Mouse (Mus musculus) embryonic facial prominence, embryonic 14.5 days (tissue): ENCODE measurements around the gene Tufm. TPM values are rescaled to one million over a fixed set of nuclear protein-coding genes. Genes with fewer than 3 reads are reported as not detected.

Source experiments
- ATAC-seq: fragments of 200-750 bp; cut with Nextera tagmentation; 2 replicates; pipeline ENCODE4 v1.8.0; 2017; ENCODE audit warnings: low read depth, moderate number of reproducible peaks, moderate TSS enrichment
- DNase-seq: peaks from one replicate; pipeline ENCODE4 v3.0.0-alpha.2; 2015; ENCODE audit warnings: low spot score
- H3K27ac ChIP-seq: fragments of 300-500 bp; sonication (generic); replicated peaks from 2 replicates; pipeline ENCODE4 v1.5.1; 2014; ENCODE audit warnings: low read depth, mild to moderate bottlenecking, low read length, moderate library complexity
- H3K27me3 ChIP-seq: fragments of 300-500 bp; sonication (generic); replicated peaks from 2 replicates; pipeline ENCODE4 v1.6.1; 2014; ENCODE audit warnings: low read length; ENCODE audit not compliant: control insufficient read depth, insufficient read depth
- H3K36me3 ChIP-seq: fragments of 300-500 bp; sonication (generic); 2 replicates; pipeline ENCODE4 v1.6.1; 2014; ENCODE audit warnings: low read length, mixed read lengths; ENCODE audit not compliant: control insufficient read depth, insufficient read depth
- H3K4me1 ChIP-seq: fragments of 300-500 bp; sonication (generic); 2 replicates; pipeline ENCODE4 v1.6.1; 2014; ENCODE audit warnings: antibody characterized with exemption, low read length; ENCODE audit not compliant: control insufficient read depth, insufficient read depth
- H3K4me2 ChIP-seq: fragments of 300-500 bp; sonication (generic); 2 replicates; pipeline ENCODE4 v1.6.1; 2014; ENCODE audit warnings: low read depth, mild to moderate bottlenecking, low read length, moderate library complexity, mixed read lengths
- H3K4me3 ChIP-seq: fragments of 300-500 bp; sonication (generic); 2 replicates; pipeline ENCODE4 v1.5.1; 2014; ENCODE audit warnings: low read depth, mild to moderate bottlenecking, low read length
- H3K9ac ChIP-seq: fragments of 300-500 bp; sonication (generic); 2 replicates; pipeline ENCODE4 v1.6.1; 2014; ENCODE audit warnings: low read depth, mild to moderate bottlenecking, low read length, moderate library complexity, mixed read lengths
- H3K9me3 ChIP-seq: fragments of 300-500 bp; sonication (generic); 2 replicates; pipeline ENCODE4 v1.6.1; 2016; ENCODE audit warnings: low read length; ENCODE audit not compliant: control insufficient read depth
- WGBS: fragments of 180-500 bp; shearing (Covaris S2); extraction: QIAGEN DNeasy Blood & Tissue Kit; methylation state at CpG from one replicate; pipeline ENCODE4 v1.1.7; 2014; 5-methylcytosine and 5-hydroxymethylcytosine counted together
- polyA plus RNA-seq: library from polyadenylated mRNA; unstranded; fragments of >200 nt; fragmentation: Nextera tagmentation; extraction: Ambion mirVana; gene quantifications from 2 replicates; pipeline ENCODE4 v1.2.1, GENCODE M21; 2014

Tufm gene
- polyA plus RNA-seq, 1 experiment from 2014 or later: 127 TPM

DNA sequence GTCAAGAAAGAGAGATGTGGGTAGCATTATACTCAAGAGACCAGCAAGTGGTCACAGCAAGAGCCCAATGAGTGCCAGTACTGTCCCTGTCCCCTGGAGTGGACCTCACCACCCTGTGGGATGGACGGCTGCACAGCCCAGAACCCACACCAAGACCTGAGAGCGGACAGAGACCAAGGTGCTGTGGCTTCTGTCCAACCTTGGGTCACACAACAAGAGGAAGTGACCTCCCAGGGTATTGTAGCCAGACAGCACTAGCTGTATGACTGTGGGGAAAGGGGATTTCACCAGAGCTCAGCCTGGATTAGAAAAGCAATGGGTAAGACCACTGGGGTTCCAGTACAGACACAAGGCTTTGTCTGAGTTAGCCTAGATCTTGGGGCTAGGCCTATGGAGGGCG, 34.9 kb upstream of the Tufm start:
- Histone ChIP-seq H3K27me3 (no peaks in the 10 kb centered on the region), H3K4me1 (no peaks in the 10 kb centered on the region), H3K9ac (no peak overlapping the region), H3K9me3 (no peaks in the 10 kb centered on the region), H3K36me3 (peaks cover 8% of the 10 kb centered on the region; the same call in 1 of the 2 replicates), H3K4me2 (no peak overlapping the region), H3K27ac (no peak overlapping the region), H3K4me3 (no peak overlapping the region)
- ATAC-seq: no peak
- no peak for DNase-seq
- WGBS: 94% methylated on average over 3 of the region's 3 CpGs

DNA sequence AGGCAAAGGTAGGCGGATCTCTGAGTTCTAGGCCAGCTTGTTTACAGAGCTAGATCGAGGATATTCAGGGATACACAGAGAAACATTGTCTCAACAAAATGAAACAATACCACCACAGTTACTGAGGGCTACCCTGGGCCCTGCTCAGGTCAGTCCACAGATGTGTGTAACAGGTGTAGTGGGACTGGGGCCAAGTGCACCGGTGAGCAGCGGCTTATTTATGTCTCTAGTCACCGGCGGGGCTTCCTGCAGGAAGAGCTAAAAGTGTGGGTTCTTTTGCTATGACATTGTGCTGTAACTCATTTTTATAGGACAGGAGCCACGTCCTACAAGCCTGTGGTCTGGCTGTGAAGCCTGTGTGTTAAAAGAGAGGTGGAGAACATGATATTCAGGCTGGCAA, 33.3 kb upstream of the Tufm start:
- H3K4me2 ChIP-seq: no peak overlapping the region
- no peaks in the 10 kb centered on the region for H3K4me1 ChIP-seq
- no peak for ATAC-seq
- 66% methylated on average over 7 of the region's 7 CpGs for WGBS
- H3K36me3 ChIP-seq: no peaks in the 10 kb centered on the region
- H3K9me3 ChIP-seq: no peaks in the 10 kb centered on the region
- H3K27ac ChIP-seq: no peak overlapping the region
- 0 out of 2 replicates have a peak overlapping the region, but pooled peaks have one; percentile 5 for H3K9ac ChIP-seq
- DNase-seq: no peak
- H3K27me3 ChIP-seq: no peaks in the 10 kb centered on the region
- no peak overlapping the region for H3K4me3 ChIP-seq

DNA sequence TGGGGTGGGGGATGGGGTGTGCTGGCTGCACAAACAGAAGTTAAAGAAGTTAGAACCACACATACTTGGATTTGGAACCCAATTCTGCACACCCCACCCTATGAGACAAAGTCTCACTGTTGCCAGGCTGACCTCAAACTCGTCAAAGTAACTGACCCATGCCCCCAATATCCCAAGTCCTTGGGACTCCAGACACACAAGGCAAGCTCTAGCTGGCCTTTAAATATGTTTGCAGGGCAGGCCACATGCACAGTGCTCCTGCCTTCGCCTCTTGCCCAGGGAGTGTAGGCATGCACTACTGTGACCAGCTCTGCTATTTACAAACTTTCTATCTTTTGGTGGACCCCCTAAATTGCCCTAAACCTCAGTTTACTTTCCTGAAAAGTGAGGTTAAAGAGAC, 31.9 kb upstream of the Tufm start:
- no peaks in the 10 kb centered on the region for H3K9me3 ChIP-seq
- no peaks in the 10 kb centered on the region for H3K4me1 ChIP-seq
- no peak overlapping the region for H3K4me3 ChIP-seq
- WGBS: 64% methylated on average over 2 of the region's 2 CpGs
- no peaks in the 10 kb centered on the region for H3K27me3 ChIP-seq
- H3K27ac ChIP-seq: no peak overlapping the region
- H3K4me2 ChIP-seq: no peak overlapping the region
- ATAC-seq (no peak), DNase-seq (no peak)
- H3K36me3 ChIP-seq: no peaks in the 10 kb centered on the region
- no peak overlapping the region for H3K9ac ChIP-seq

DNA sequence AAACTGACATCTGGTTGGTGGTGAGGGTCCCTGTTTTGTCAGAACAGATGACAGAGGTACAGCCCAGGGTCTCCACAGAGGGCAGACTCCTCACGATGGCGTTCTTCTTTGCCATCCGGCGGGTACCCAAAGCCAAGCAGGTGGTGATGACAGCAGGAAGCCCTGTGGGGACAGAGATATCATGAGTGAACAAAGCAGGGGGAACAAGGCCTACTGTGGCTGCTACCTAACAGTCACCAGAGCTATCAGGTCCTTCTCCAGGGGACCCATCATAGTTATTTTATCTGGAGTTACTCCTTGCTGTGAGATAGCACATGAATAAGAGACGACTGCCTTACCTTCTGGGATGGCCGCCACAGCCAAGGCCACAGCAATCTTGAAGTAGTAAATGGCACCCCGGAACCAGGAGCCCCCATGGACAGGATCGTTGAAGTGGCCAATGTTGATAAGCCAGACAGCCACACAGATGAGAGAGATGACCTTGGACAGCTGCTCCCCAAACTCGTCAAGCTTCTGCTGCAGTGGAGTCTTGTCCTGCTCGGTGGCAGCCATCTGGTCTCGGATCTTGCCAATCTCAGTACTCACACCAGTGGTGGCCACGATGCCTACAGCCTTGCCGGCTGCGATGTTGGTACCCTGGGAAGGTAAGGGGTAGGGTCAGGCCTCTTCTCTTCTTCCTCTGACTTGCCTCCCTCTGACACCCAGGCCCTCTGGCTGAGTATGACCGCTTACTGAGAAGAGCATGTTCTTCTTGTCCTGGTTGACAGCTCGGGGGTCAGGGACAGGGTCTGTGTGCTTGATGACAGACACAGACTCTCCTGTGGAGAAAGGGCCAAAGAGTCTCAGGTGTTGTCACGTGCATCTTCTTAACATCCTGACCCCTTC, 30.5 kb upstream of the Tufm start:
- no peaks in the 10 kb centered on the region for H3K27me3 ChIP-seq
- H3K4me3 ChIP-seq: no peak overlapping the region
- WGBS: 86% methylated on average over 17 of the region's 17 CpGs
- H3K27ac ChIP-seq: no peak overlapping the region
- no peaks in the 10 kb centered on the region for H3K4me1 ChIP-seq
- H3K36me3 ChIP-seq: no peaks in the 10 kb centered on the region
- no peaks in the 10 kb centered on the region for H3K9me3 ChIP-seq
- DNase-seq (no peak), ATAC-seq (no peak)
- no peak overlapping the region for H3K9ac ChIP-seq
- no peak overlapping the region for H3K4me2 ChIP-seq

DNA sequence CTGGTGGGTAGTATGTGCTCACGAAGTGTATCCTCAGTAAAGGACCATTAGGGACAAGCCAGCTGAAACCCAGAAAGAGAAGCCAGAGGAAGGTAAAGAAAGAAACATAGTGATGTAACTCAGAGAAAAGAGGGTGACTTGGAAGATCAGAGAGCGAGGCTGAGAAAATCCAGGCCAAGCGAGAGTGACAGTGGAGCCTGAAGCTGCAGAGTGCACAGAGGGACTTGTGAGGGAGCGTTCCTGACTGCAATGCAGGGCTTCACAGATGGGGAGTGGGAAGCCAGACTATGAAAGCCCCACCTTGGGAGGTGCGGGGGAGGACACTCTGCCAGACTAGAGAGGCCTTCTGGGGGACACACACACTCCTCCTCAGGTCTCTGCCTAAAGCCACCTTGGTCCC, 28.9 kb upstream of the Tufm start:
- DNase-seq: no peak
- no peak overlapping the region for H3K4me2 ChIP-seq
- no peaks in the 10 kb centered on the region for H3K27me3 ChIP-seq
- H3K4me3 ChIP-seq: no peak overlapping the region
- no peaks in the 10 kb centered on the region for H3K4me1 ChIP-seq
- H3K27ac ChIP-seq: no peak overlapping the region
- H3K36me3 ChIP-seq: no peaks in the 10 kb centered on the region
- no peak overlapping the region for H3K9ac ChIP-seq
- WGBS: 76% methylated on average over 5 of the region's 5 CpGs
- H3K9me3 ChIP-seq: no peaks in the 10 kb centered on the region
- no peak for ATAC-seq

DNA sequence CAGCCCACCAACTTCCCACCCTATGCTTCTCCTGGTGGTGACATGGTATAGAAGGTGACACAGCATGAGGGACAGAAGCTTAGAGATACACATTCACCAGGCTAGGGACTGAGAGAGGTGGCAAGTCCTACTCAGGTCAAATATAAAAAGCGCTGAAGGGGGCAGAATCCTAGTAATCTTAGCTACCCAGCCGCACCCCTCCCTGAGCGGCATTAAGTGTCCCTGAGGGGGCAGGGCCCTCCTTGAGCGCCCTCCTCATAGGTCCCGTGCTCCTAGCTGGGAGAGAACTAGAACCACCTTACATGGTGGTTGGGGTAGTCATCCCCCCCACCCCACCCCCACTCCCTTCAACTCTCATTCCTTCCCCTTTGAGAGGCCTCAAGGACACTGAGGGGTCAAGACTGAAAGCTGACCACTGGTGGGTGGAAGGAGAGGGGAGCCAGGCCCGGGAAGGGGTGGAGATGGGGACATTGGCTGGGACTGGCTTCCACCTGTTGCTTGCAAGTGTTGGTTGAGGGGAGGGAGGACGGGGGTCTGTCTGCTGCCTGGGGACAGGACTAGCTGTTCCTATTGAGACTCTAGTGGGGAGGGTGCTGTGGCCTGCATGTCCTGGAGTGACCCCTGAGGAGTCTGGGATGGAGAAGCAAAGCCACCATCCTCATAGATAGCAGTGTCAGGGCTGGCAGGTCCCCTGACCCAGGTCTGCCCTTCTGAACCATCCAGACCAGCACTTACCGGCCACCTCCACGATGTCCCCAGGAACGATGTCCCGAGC, 28.1 kb upstream of the Tufm start:
- 71% methylated on average over 8 of the region's 11 CpGs for WGBS
- Histone ChIP-seq H3K9me3 (no peaks in the 10 kb centered on the region), H3K9ac (no peak overlapping the region), H3K36me3 (no peaks in the 10 kb centered on the region), H3K4me1 (peaks cover 4% of the 10 kb centered on the region; the same call in 1 of the 2 replicates), H3K27me3 (no peaks in the 10 kb centered on the region), H3K27ac (no peak overlapping the region), H3K4me3 (no peak overlapping the region), H3K4me2 (no peak overlapping the region)
- ATAC-seq (no peak), DNase-seq (no peak)

DNA sequence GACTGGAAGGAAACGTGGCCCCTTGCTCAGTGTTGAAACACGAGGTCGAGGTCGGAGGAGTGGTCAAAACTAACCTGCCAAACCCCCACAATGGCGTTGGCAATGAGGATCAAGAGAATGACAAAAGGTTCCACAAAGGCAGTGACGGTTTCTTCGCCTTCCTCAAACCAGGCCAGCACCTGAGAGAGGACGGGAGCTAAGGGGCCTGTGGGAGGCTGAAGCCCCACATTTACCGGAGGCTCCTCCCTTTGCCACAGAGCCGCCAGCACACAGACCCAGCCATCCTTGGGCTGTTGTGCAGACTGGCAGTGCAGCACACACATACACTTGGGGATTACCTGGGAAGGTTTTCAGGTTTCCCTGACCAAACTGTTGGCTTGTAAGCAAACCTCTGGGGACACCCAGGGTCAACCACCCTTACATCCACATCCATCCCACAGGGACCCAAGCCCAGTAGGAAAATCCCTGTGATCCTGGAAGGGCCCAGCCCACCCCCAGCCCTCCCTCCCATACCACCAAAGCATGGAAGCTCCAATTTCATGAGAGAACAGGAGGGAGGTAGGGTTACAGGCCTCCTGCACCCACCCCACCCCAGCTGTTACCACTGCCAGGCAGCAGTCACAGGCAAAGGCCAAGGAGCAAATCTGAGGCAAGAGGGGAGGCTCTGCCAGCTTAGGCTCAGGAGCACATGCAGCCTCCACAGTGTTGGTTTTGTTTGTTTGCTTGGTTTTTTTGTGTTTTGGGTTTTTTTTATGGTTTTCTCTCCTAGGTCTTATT, 26.4 kb upstream of the Tufm start:
- ATAC-seq (peak; percentile 56), DNase-seq (peak; percentile 65)
- Histone ChIP-seq H3K27ac (no peak overlapping the region; the same call in 1 of the 2 replicates), H3K9me3 (no peaks in the 10 kb centered on the region), H3K9ac (no peak overlapping the region), H3K4me1 (peaks cover 7% of the 10 kb centered on the region), H3K27me3 (no peaks in the 10 kb centered on the region), H3K36me3 (no peaks in the 10 kb centered on the region), H3K4me2 (no peak overlapping the region; the same call in 1 of the 2 replicates), H3K4me3 (no peak overlapping the region)
- 42% methylated on average over 10 of the region's 10 CpGs for WGBS

DNA sequence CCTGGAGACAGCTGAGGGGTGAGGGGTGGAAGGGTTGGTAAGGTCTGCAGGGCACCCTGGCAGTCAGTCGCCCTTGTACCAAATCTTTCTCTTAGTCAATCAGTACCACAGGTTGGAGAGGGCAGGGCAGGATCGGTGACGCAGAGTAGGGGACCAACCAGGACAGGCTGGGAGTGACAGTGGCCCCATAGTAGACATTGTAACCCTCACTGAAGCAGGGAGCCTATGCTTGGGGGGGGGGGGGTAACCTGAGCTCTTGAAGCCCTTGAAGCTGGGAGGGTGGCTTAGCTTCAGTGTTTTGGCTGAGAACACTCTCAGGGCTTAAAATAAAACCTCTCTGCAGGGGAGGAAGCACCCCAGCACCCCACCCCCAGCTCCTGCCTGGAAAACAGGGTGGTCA, 25.5 kb upstream of the Tufm start:
- no peaks in the 10 kb centered on the region for H3K9me3 ChIP-seq
- H3K4me1 ChIP-seq: peaks cover 7% of the 10 kb centered on the region
- H3K4me3 ChIP-seq: 0 out of 2 replicates have a peak overlapping the region, but pooled peaks have one; percentile 8
- H3K27ac ChIP-seq: peak overlapping the region; percentile 15; the same call in 1 of the 2 replicates
- ATAC-seq: no peak
- peaks cover 7% of the 10 kb centered on the region; the same call in 1 of the 2 replicates for H3K36me3 ChIP-seq
- DNase-seq: peak; percentile 8
- no peaks in the 10 kb centered on the region for H3K27me3 ChIP-seq
- H3K4me2 ChIP-seq: no peak overlapping the region
- peak overlapping the region; percentile 23; the same call in 1 of the 2 replicates for H3K9ac ChIP-seq
- 65% methylated on average over 3 of the region's 3 CpGs for WGBS
